Mouse (Mus musculus): ENCODE measurements around the gene Mybpc1. TPM values are rescaled to one million over a fixed set of nuclear protein-coding genes. Genes with fewer than 3 reads are reported as not detected.

Mybpc1 gene
- polyA plus RNA-seq (2016; fragmentation: Nextera tagmentation; extraction: Ambion mirVana), result 12.1 and 16.9 TPM in 2 replicates

GRCm38 (mm10) chr10:88604943-88605342, at the start of gene Mybpc1:
Gene Mybpc1 (minus strand): TSS chr10:88605152.
- Histone ChIP-seq H3K9ac (no peak within 1 kb of the TSS), H3K4me1 (peaks cover 7% of the 10 kb centered on the region; the same call in 1 of the 2 replicates), H3K27me3 (no peaks in the 10 kb centered on the region), H3K4me3 (peak within 1 kb of the TSS; percentile 10; the same call in 1 of the 2 replicates), H3K27ac (no peak within 1 kb of the TSS), H3K9me3 (replicated peaks) (no peaks in the 10 kb centered on the region), H3K36me3 (no peaks in the 10 kb centered on the region), H3K4me2 (replicated peaks) (peak within 1 kb of the TSS; percentile 43)
- peak; percentile 75 for ATAC-seq (ENCODE audit: low FRiP score)
- WGBS, result 25% methylated on average over 16 of the region's 16 CpGs

DNA sequence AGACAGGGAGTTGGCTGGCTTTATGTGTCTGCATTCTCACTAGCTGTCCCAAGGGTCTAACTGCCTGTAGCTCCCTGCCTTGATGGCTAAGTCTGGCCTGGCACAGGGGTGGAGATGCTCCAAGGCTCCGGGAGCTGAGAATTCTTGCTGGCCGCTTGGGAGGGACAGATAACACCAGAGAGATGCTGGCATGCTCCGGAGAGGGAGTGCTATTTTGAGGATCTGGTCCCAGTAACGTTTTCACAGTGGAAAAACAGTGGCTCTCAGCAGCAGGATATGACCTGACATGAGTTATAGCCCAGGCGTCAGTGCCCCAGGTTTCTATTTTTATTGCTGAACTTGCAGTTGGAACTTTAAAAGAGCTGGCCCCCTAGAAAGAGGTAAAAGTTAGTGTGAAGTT, 40.5 kb upstream of the Mybpc1 start:
- 69% methylated on average over 5 of the region's 5 CpGs for WGBS
- no peak for ATAC-seq (ENCODE audit: low FRiP score)
- H3K4me3 ChIP-seq, result no peak overlapping the region

DNA sequence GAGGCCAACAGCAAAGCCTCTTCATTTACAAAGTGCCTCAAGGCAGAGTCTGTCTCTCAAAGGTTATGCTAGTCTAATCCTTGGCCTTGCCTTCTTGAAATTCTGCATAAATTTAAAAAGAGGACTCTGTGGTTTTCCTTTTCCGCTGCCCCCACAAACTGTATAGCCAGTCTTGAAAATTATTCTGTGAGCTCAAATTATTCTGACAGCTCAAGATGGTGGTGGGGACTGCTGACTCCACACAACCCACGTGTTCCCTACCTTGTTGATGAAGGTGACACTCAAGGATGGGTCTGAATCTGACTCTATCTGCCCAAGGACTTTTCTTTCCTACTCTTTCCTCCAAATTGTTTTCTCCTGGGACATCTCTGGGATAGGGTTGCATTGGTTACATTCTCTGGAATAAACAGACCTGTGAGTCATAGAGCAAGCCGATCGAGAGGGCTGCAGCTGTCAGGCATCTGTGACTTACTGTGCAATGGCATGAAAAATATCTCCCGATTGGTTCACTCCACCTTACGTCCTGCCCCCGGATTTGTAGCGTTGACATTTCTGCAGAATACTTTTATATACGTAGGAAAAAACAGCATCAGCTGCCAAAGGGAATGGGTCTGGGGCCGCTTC, 26.5 kb upstream of the Mybpc1 start:
- H3K9me3 ChIP-seq (replicated peaks), result no peaks in the 10 kb centered on the region
- ATAC-seq (ENCODE audit: low FRiP score), result no peak
- no peaks in the 10 kb centered on the region for H3K4me1 ChIP-seq
- no peak overlapping the region for H3K4me3 ChIP-seq
- no peak overlapping the region for H3K4me2 ChIP-seq (replicated peaks)
- H3K27me3 ChIP-seq, result no peaks in the 10 kb centered on the region
- no peak overlapping the region for H3K9ac ChIP-seq
- H3K36me3 ChIP-seq, result no peaks in the 10 kb centered on the region
- 81% methylated on average over 10 of the region's 10 CpGs for WGBS
- H3K27ac ChIP-seq, result no peak overlapping the region

More for the DNA sequence above, 40.5 kb upstream of the Mybpc1 start:
- no peak overlapping the region for H3K9ac ChIP-seq
- H3K4me2 ChIP-seq (replicated peaks), result no peak overlapping the region
- H3K27ac ChIP-seq, result no peak overlapping the region
- H3K27me3 ChIP-seq, result no peaks in the 10 kb centered on the region
- no peaks in the 10 kb centered on the region for H3K36me3 ChIP-seq
- H3K4me1 ChIP-seq, result no peaks in the 10 kb centered on the region
- 0 out of 2 replicates have a peak, but pooled peaks cover 4% of the 10 kb centered on the region for H3K9me3 ChIP-seq (replicated peaks)

GRCm38 (mm10) chr10:88630663-88631329, 25.8 kb upstream of the Mybpc1 start:
- Histone ChIP-seq H3K4me2 (replicated peaks) (no peak overlapping the region), H3K9me3 (replicated peaks) (no peaks in the 10 kb centered on the region), H3K27me3 (no peaks in the 10 kb centered on the region), H3K9ac (no peak overlapping the region), H3K27ac (no peak overlapping the region), H3K4me1 (no peaks in the 10 kb centered on the region), H3K4me3 (no peak overlapping the region), H3K36me3 (no peaks in the 10 kb centered on the region)
- no peak for ATAC-seq (ENCODE audit: low FRiP score)
- 98% methylated on average over 2 of the region's 2 CpGs for WGBS

- ATAC-seq (ENCODE audit: low FRiP score), result 0 out of 2 replicates have a peak, but pooled peaks have one; percentile 48
Observed at GRCm38 (mm10) chr10:88627052-88627451, 22.1 kb upstream of the Mybpc1 start.

DNA sequence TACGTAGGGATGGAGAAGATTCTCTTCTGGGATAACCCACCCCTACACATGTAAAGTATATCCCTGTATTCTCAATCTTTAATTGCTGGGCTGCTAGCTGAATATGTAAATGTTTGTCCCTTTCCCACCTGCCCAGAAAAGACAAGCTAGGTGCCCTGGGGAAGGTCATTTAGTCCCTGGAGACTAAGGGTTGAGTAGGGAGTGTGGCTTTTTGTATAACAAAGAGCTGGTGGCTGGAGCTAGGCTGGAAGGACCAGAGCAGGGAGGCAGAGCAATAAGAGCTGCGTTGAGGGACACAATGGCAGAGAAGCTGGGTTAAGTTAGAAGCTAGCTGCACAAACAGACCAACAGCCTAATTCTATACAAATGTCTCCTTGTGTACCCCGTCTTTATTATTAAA, 21.2 kb upstream of the Mybpc1 start:
- no peaks in the 10 kb centered on the region for H3K27me3 ChIP-seq
- no peaks in the 10 kb centered on the region for H3K9me3 ChIP-seq (replicated peaks)
- no peak for ATAC-seq (ENCODE audit: low FRiP score)
- WGBS, result 72% methylated on average over 3 of the region's 3 CpGs
- H3K36me3 ChIP-seq, result no peaks in the 10 kb centered on the region
- no peak overlapping the region for H3K4me2 ChIP-seq (replicated peaks)
- H3K4me3 ChIP-seq, result no peak overlapping the region
- no peak overlapping the region for H3K9ac ChIP-seq
- no peaks in the 10 kb centered on the region for H3K4me1 ChIP-seq
- H3K27ac ChIP-seq, result no peak overlapping the region

More at GRCm38 (mm10) chr10:88627052-88627451, 22.1 kb upstream of the Mybpc1 start:
- no peak overlapping the region for H3K4me3 ChIP-seq
- WGBS, result 61% methylated on average over 4 of the region's 4 CpGs
- no peak overlapping the region for H3K4me2 ChIP-seq (replicated peaks)
- H3K27ac ChIP-seq, result no peak overlapping the region
- no peaks in the 10 kb centered on the region for H3K36me3 ChIP-seq
- H3K27me3 ChIP-seq, result no peaks in the 10 kb centered on the region
- no peaks in the 10 kb centered on the region for H3K9me3 ChIP-seq (replicated peaks)
- no peak overlapping the region for H3K9ac ChIP-seq
- no peaks in the 10 kb centered on the region for H3K4me1 ChIP-seq

GRCm38 (mm10) chr10:88624300-88624699, 19.3 kb upstream of the Mybpc1 start:
- Histone ChIP-seq H3K4me1 (no peaks in the 10 kb centered on the region), H3K4me2 (replicated peaks) (no peak overlapping the region), H3K9ac (no peak overlapping the region), H3K4me3 (no peak overlapping the region), H3K9me3 (replicated peaks) (no peaks in the 10 kb centered on the region), H3K27ac (no peak overlapping the region), H3K36me3 (no peaks in the 10 kb centered on the region), H3K27me3 (no peaks in the 10 kb centered on the region)
- no peak for ATAC-seq (ENCODE audit: low FRiP score)
- 95% methylated on average over 11 of the region's 11 CpGs for WGBS

DNA sequence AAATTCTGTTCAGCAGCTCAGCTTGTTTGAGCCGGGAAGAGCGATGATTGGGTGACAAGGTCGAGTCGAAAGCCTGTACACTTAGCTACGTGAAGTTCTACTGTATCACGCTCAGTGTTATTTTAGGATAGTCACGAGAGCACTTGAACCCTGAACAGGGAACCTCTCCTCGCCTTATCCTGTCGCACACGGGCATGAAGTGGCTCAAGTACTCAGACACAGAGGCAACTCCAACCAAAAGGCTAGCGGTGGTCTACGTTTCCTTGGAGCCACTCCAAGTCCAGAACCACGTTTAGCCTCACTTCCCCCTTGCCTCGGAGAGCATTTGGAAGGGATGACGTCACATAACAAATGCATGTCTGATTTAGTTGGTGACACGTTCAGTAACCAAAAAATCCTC, 17.7 kb upstream of the Mybpc1 start:
- Histone ChIP-seq H3K4me3 (no peak overlapping the region), H3K4me2 (replicated peaks) (no peak overlapping the region), H3K27ac (no peak overlapping the region), H3K36me3 (no peaks in the 10 kb centered on the region), H3K27me3 (no peaks in the 10 kb centered on the region), H3K9me3 (replicated peaks) (no peaks in the 10 kb centered on the region), H3K4me1 (no peaks in the 10 kb centered on the region), H3K9ac (no peak overlapping the region)
- ATAC-seq (ENCODE audit: low FRiP score), result no peak
- WGBS, result 88% methylated on average over 16 of the region's 16 CpGs

- no peaks in the 10 kb centered on the region for H3K27me3 ChIP-seq
- H3K9me3 ChIP-seq (replicated peaks), result no peaks in the 10 kb centered on the region
- H3K4me3 ChIP-seq, result no peak overlapping the region
- no peak overlapping the region for H3K9ac ChIP-seq
- no peak overlapping the region for H3K4me2 ChIP-seq (replicated peaks)
- H3K27ac ChIP-seq, result no peak overlapping the region
- WGBS, result 91% methylated on average over 3 of the region's 3 CpGs
- H3K36me3 ChIP-seq, result no peaks in the 10 kb centered on the region
- ATAC-seq (ENCODE audit: low FRiP score), result no peak
- H3K4me1 ChIP-seq, result no peaks in the 10 kb centered on the region
Observed at GRCm38 (mm10) chr10:88620809-88621208, 15.9 kb upstream of the Mybpc1 start.

- no peak for ATAC-seq (ENCODE audit: low FRiP score)
- 91% methylated on average over 11 of the region's 11 CpGs for WGBS
Observed at GRCm38 (mm10) chr10:88613051-88613450, 8.1 kb upstream of the Mybpc1 start.

GRCm38 (mm10) chr10:88606686-88607085, 1.7 kb upstream of the Mybpc1 start:
- no peak overlapping the region for H3K4me3 ChIP-seq
- no peaks in the 10 kb centered on the region for H3K36me3 ChIP-seq
- no peaks in the 10 kb centered on the region for H3K27me3 ChIP-seq
- H3K9ac ChIP-seq, result no peak overlapping the region
- no peak overlapping the region for H3K4me2 ChIP-seq (replicated peaks)
- H3K4me1 ChIP-seq, result peaks cover 7% of the 10 kb centered on the region; the same call in 1 of the 2 replicates
- no peaks in the 10 kb centered on the region for H3K9me3 ChIP-seq (replicated peaks)
- no peak for ATAC-seq (ENCODE audit: low FRiP score)
- WGBS, result 71% methylated on average over 7 of the region's 7 CpGs
- no peak overlapping the region for H3K27ac ChIP-seq

More at GRCm38 (mm10) chr10:88613051-88613450, 8.1 kb upstream of the Mybpc1 start:
- Histone ChIP-seq H3K4me2 (replicated peaks) (no peak overlapping the region), H3K9ac (no peak overlapping the region), H3K9me3 (replicated peaks) (no peaks in the 10 kb centered on the region), H3K36me3 (no peaks in the 10 kb centered on the region), H3K4me3 (no peak overlapping the region), H3K4me1 (no peaks in the 10 kb centered on the region), H3K27ac (no peak overlapping the region), H3K27me3 (no peaks in the 10 kb centered on the region)

GRCm38 (mm10) chr10:88606065-88606464, 1.1 kb upstream of the Mybpc1 start:
- H3K4me3 ChIP-seq, result no peak overlapping the region
- H3K9ac ChIP-seq, result no peak overlapping the region
- no peak overlapping the region for H3K27ac ChIP-seq
- H3K9me3 ChIP-seq (replicated peaks), result no peaks in the 10 kb centered on the region
- WGBS, result 54% methylated on average over 8 of the region's 8 CpGs
- H3K36me3 ChIP-seq, result no peaks in the 10 kb centered on the region
- H3K4me1 ChIP-seq, result peaks cover 7% of the 10 kb centered on the region; the same call in 1 of the 2 replicates
- no peak overlapping the region for H3K4me2 ChIP-seq (replicated peaks)
- no peak for ATAC-seq (ENCODE audit: low FRiP score)
- H3K27me3 ChIP-seq, result no peaks in the 10 kb centered on the region
